Mouse (Mus musculus) liver, postnatal 0 days (tissue): ENCODE results near the gene Wdfy2.
A peak's percentile ranks its signal among the peaks of the same experiment; 100 is the strongest.

ENCODE experiments used
- CTCF ChIP-seq: sonication (generic); IDR thresholded peaks from 2 replicates; pipeline ENCODE4 v1.5.1; 2016; ENCODE audit warnings: antibody characterized with exemption, low read depth
- EP300 ChIP-seq: IDR thresholded peaks from 2 replicates; pipeline ENCODE4 v1.6.1; 2016; ENCODE audit warnings: antibody characterized with exemption, low read depth, mild to moderate bottlenecking

GRCm38 (mm10) chr14:62965342-62965741 is 127.9 kb downstream of the Wdfy2 start:
- TF ChIP-seq CTCF (0 out of 2 replicates have a peak, but pooled peaks have one; percentile 31), EP300 (no peak)
